15 mouse cellular contexts compared by ENCODE assay signal in genomic region chr14:25787387-25787910, GRCm38 (mm10). TPM values are rescaled to one million over a fixed set of nuclear protein-coding genes. Genes with fewer than 3 reads are reported as not detected.
DNase-seq lines count a peak whose midpoint lies in the region; ATAC-seq and TF ChIP-seq lines count a peak whose summit lies in the region.
"Had no signal": no experiment of that assay in that cellular context is flagged by ENCODE, and none has a peak within 500 bp of the region (broad histone marks: within the 10 kb centered on the region; RNA-seq: fewer than 3 reads in every experiment).

No protein-coding gene starts in this region.

- intact Hi-C loops in heart, adult 2 months (cut with DNase I) = no loop called here

- 75% methylated on average over 12 of the region's 12 CpGs for WGBS in heart, adult 2 months
- WGBS in lung, embryonic 14.5 days = 53% methylated on average over 12 of the region's 12 CpGs
- 66% methylated on average over 12 of the region's 12 CpGs for WGBS in lung, adult 2 months
- WGBS in stomach, embryonic 14.5 days = 47% methylated on average over 12 of the region's 12 CpGs

- peak overlapping the region; percentile 51 for H3K27ac ChIP-seq in heart, adult 2 months
- H3K27ac ChIP-seq in lung, embryonic 14.5 days (ENCODE audit: low read depth) = peak overlapping the region; percentile 80
- H3K27ac ChIP-seq in embryonic fibroblast, embryonic 13.5 days (ENCODE audit: insufficient read depth, low read length) = peak overlapping the region; percentile 90
- H3K27ac ChIP-seq in stomach, embryonic 14.5 days (ENCODE audit: low read length) = peak overlapping the region; percentile 90
- H3K27ac ChIP-seq: forebrain, embryonic 12.5 days; limb, embryonic 12.5 days had no signal

- no peak for TF ChIP-seq EP300 in heart, adult 2 months (IDR thresholded peaks at IDR 0.05; ENCODE audit: insufficient read depth, low read depth, low read length)

- TF ChIP-seq CTCF in heart, adult 2 months (IDR thresholded peaks at IDR 0.05) = no peak
- no peak for TF ChIP-seq CTCF in lung, embryonic 14.5 days (IDR thresholded peaks at IDR 0.05; ENCODE audit: low read depth)
- no peak for TF ChIP-seq CTCF in lung, adult 2 months (IDR thresholded peaks at IDR 0.05; ENCODE audit: insufficient read depth, low read length)
- no peak for TF ChIP-seq CTCF in embryonic fibroblast, embryonic 13.5 days (IDR thresholded peaks at IDR 0.05; ENCODE audit: borderline replicate concordance, insufficient read depth, low read length)

- ATAC-seq in lung, embryonic 14.5 days (ENCODE audit: insufficient read depth) = peak; percentile 13; the same call in 1 of the 2 replicates
- ATAC-seq in stomach, embryonic 14.5 days (ENCODE audit: insufficient number of reproducible peaks, insufficient read depth, low FRiP score, low read depth) = no peak; the same call in 1 of the 2 replicates

- no peaks in the 10 kb centered on the region for H3K79me2 ChIP-seq in heart, adult 2 months (replicated peaks; ENCODE audit: control insufficient read depth, insufficient read depth, low read length)

- H3K4me2 ChIP-seq in lung, embryonic 14.5 days = no peak overlapping the region
- H3K4me2 ChIP-seq in stomach, embryonic 14.5 days (replicated peaks; ENCODE audit: low read depth, low read length) = no peak overlapping the region
- H3K4me2 ChIP-seq: forebrain, embryonic 12.5 days; limb, embryonic 12.5 days; midbrain, embryonic 11.5 days had no signal

- no peaks in the 10 kb centered on the region for H3K9me3 ChIP-seq in lung, embryonic 14.5 days (ENCODE audit: low read depth, low read length)
- no peaks in the 10 kb centered on the region for H3K9me3 ChIP-seq in stomach, embryonic 14.5 days (ENCODE audit: control insufficient read depth, low read depth, low read length)
- H3K9me3 ChIP-seq: forebrain, embryonic 12.5 days; limb, embryonic 12.5 days had no signal

- H3K4me1 ChIP-seq in heart, adult 2 months (ENCODE audit: control insufficient read depth, insufficient read depth, low read length) = peaks cover 4% of the 10 kb centered on the region; the same call in 1 of the 2 replicates
- peaks cover 19% of the 10 kb centered on the region for H3K4me1 ChIP-seq in lung, embryonic 14.5 days (ENCODE audit: insufficient read depth)
- H3K4me1 ChIP-seq in lung, adult 2 months (ENCODE audit: control insufficient read depth, insufficient read depth, low read length) = peaks cover 2% of the 10 kb centered on the region
- H3K4me1 ChIP-seq in embryonic fibroblast, embryonic 13.5 days (ENCODE audit: control insufficient read depth, insufficient read depth, low read length) = peaks cover 15% of the 10 kb centered on the region
- H3K4me1 ChIP-seq in stomach, embryonic 14.5 days (ENCODE audit: control insufficient read depth, insufficient read depth, low read length) = peaks cover 23% of the 10 kb centered on the region
- H3K4me1 ChIP-seq: forebrain, embryonic 12.5 days had no signal

- no peaks in the 10 kb centered on the region for H3K36me3 ChIP-seq in heart, adult 2 months (ENCODE audit: control insufficient read depth, insufficient read depth, low read length)
- H3K36me3 ChIP-seq in lung, embryonic 14.5 days (ENCODE audit: insufficient read depth) = no peaks in the 10 kb centered on the region
- no peaks in the 10 kb centered on the region for H3K36me3 ChIP-seq in stomach, embryonic 14.5 days (ENCODE audit: control insufficient read depth, insufficient read depth, low read length)
- H3K36me3 ChIP-seq: forebrain, embryonic 12.5 days; limb, embryonic 12.5 days had no signal

- H3K27me3 ChIP-seq in heart, adult 2 months (ENCODE audit: control insufficient read depth, insufficient read depth, low read length) = no peaks in the 10 kb centered on the region
- H3K27me3 ChIP-seq in lung, embryonic 14.5 days (ENCODE audit: insufficient read depth, low read length) = no peaks in the 10 kb centered on the region
- H3K27me3 ChIP-seq in stomach, embryonic 14.5 days (ENCODE audit: control insufficient read depth, insufficient read depth, low read length) = no peaks in the 10 kb centered on the region
- H3K27me3 ChIP-seq: limb, embryonic 12.5 days had no signal

- no peak for TF ChIP-seq POLR2A in heart, adult 2 months (IDR thresholded peaks at IDR 0.05; ENCODE audit: insufficient read depth, low read depth, low read length)
- no peak for TF ChIP-seq POLR2A in lung, adult 2 months (IDR thresholded peaks at IDR 0.05; ENCODE audit: borderline replicate concordance, extremely low read depth, low read depth, low read length)
- no peak for TF ChIP-seq POLR2A in embryonic fibroblast, embryonic 13.5 days (IDR thresholded peaks at IDR 0.05; ENCODE audit: low read depth, low read length)

- no peak overlapping the region for H3K9ac ChIP-seq in heart, adult 2 months (ENCODE audit: low read depth, low read length)
- H3K9ac ChIP-seq in lung, embryonic 14.5 days = no peak overlapping the region
- no peak overlapping the region for H3K9ac ChIP-seq in stomach, embryonic 14.5 days (replicated peaks; ENCODE audit: low read depth, low read length)
- H3K9ac ChIP-seq: forebrain, embryonic 12.5 days; limb, embryonic 12.5 days had no signal

- no peak for DNase-seq in heart, adult 2 months
- DNase-seq in heart, postnatal 4 days = no peak
- DNase-seq in lung, embryonic 14.5 days = no peak
- no peak for DNase-seq in lung, adult 2 months
- no peak for DNase-seq in layer of hippocampus, postnatal 36 days
- DNase-seq in left cerebral cortex, adult 18-20 months (ENCODE audit: low spot score in 2 of 2) = no peak
- DNase-seq: adrenal gland, adult 8-10 months; cerebellum, postnatal 25 days; right cerebral cortex, postnatal 4 days; thymus, postnatal 4 days had no signal

- H3K4me3 ChIP-seq in heart, adult 2 months = no peak overlapping the region
- H3K4me3 ChIP-seq in lung, embryonic 14.5 days (ENCODE audit: low read depth, low read length) = no peak overlapping the region
- H3K4me3 ChIP-seq in lung, adult 2 months (replicated peaks; ENCODE audit: extremely low read depth, low read depth, low read length) = no peak overlapping the region
- no peak overlapping the region for H3K4me3 ChIP-seq in embryonic fibroblast, embryonic 13.5 days (ENCODE audit: insufficient read depth, low read length)
- H3K4me3 ChIP-seq in stomach, embryonic 14.5 days (ENCODE audit: low read depth, low read length) = no peak overlapping the region
- H3K4me3 ChIP-seq: forebrain, embryonic 12.5 days; limb, embryonic 12.5 days had no signal

RNA-seq across cellular contexts. Expression of gene Zcchc24, which starts 18.6 kb away (rescaled TPM):
- 10 to 100 TPM; 33.5 TPM for total RNA-seq in heart, adult 2 months (2021)
- 27.3 and 39.4 TPM in 2 replicates for polyA plus RNA-seq in heart, adult 2 months (2012; rRNA removed)
- 10 to 100 TPM; 48.6 to 52.2 TPM for total RNA-seq in heart, postnatal 4 days (2021)
- 29.6 and 29.8 TPM in 2 replicates for polyA plus RNA-seq in lung, embryonic 14.5 days (2014; fragmentation: Nextera tagmentation; extraction: Ambion mirVana)
- 41.7 and 44.9 TPM in 2 replicates for polyA plus RNA-seq in lung, adult 2 months (2012; rRNA removed)
- 116 and 122 TPM in 2 replicates for polyA plus RNA-seq in embryonic fibroblast, embryonic 13.5 days (2011; ENCODE audit: insufficient read length, low read depth, missing spikeins)
- polyA plus RNA-seq in stomach, embryonic 14.5 days (2014; fragmentation: Nextera tagmentation; extraction: Ambion mirVana) = 29.5 and 32.4 TPM in 2 replicates
- 10 to 100 TPM; 53.5 to 60.2 TPM for total RNA-seq in layer of hippocampus, postnatal 36 days (2021)
- total RNA-seq in left cerebral cortex, adult 18-20 months (2021) = 10 to 100 TPM; 47.4 to 47.7 TPM

RNA-seq across cellular contexts. Expression of gene Anxa11, which starts 54.5 kb away (rescaled TPM):
- 10 to 100 TPM; 77.9 to 82.4 TPM for total RNA-seq in heart, adult 2 months (2021)
- 74.0 and 90.3 TPM in 2 replicates for polyA plus RNA-seq in heart, adult 2 months (2012; rRNA removed)
- total RNA-seq in heart, postnatal 4 days (2021) = 10 to 100 TPM; 69.8 to 72.3 TPM
- polyA plus RNA-seq in lung, embryonic 14.5 days (2014; fragmentation: Nextera tagmentation; extraction: Ambion mirVana) = 19.4 and 23.7 TPM in 2 replicates
- 144 and 155 TPM in 2 replicates for polyA plus RNA-seq in lung, adult 2 months (2012; rRNA removed)
- polyA plus RNA-seq in embryonic fibroblast, embryonic 13.5 days (2011; ENCODE audit: insufficient read length, low read depth, missing spikeins) = 29.5 and 31.7 TPM in 2 replicates
- polyA plus RNA-seq in stomach, embryonic 14.5 days (2014; fragmentation: Nextera tagmentation; extraction: Ambion mirVana) = 35.5 and 42.2 TPM in 2 replicates
- 10 to 100 TPM; 70.0 to 81.0 TPM for total RNA-seq in layer of hippocampus, postnatal 36 days (2021)
- 10 to 100 TPM; 45.7 to 45.8 TPM for total RNA-seq in left cerebral cortex, adult 18-20 months (2021)
